Mouse (Mus musculus): Measurements from ENCODE around the gene Tor2a.

- no peak for TF ChIP-seq GATA1 (IDR thresholded peaks at IDR 0.05; ENCODE audit: borderline replicate concordance, low read length)
- no peak for TF ChIP-seq TAL1 (conservative IDR thresholded peaks at IDR 0.05; ENCODE audit: low read depth, low read length)
- no peak for TF ChIP-seq CTCF (IDR thresholded peaks at IDR 0.05; ENCODE audit: low read depth, low read length)
Observed at GRCm38 (mm10) chr2:32734933-32735332, 22.1 kb upstream of the Tor2a start.

All from G1E (cell line).